Mouse (Mus musculus) cerebellum, adult (tissue): ENCODE results near the gene Ccdc148.
A peak's percentile ranks its signal among the peaks of the same experiment; 100 is the strongest.

Experiments used
- ATAC-seq: cut with Nextera tagmentation; 2 replicates; pipeline ENCODE4 v1.9.2; 2017; ENCODE audit warnings: mild to moderate bottlenecking, moderate library complexity, mixed read lengths; ENCODE audit not compliant: insufficient number of reproducible peaks, low FRiP score, low TSS enrichment

The Ccdc148 gene

DNA sequence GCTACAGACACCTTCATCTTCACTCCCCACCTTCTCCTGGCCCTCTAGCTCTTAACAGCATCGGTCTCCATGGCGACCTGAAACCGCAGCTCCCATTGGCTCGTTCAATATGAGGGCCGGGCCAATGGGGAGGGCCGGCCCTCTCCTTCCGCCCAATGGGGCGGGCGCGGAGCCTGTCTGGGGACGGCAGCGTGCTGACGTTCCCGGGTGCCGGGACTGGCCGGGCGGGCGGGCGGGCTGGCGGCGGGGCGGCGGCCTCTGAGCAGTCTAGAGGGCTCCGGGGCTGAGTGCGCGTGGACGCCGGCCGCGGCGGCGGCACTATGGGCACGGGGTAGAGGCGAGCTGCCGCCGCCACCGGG, at the start of gene Ccdc148, which contains the start of gene Pkp4:
TSS of gene Ccdc148 (minus strand) at position 79 of the 359 bp plus-strand sequence.
TSS of gene Pkp4 (plus strand) at position 246 of the 359 bp plus-strand sequence.
- peak; percentile 97 for ATAC-seq

GRCm38 (mm10) chr2:59208276-59208675, 47.8 kb upstream of the Ccdc148 start:
- ATAC-seq = no peak

DNA sequence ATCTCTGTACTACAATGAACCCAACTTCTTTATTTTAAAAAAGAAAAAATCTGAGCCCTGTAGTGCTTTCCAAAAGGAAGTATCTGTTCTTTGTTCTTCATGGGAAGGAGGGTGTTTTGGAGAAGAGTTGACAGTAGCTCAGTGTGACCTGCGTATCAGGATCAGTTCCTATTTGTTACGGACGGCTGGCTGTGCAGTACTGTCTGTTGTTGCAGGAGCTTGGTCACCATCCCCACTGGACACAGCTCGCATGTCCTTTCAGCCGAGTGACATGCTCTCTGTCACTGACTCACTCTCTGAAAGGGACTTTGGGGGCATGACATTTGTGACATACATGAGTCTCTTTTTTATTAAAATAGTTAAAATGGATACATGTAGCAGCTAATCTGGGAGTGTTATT, 47.2 kb upstream of the Ccdc148 start:
- ATAC-seq = peak; percentile 41; the same call in 1 of the 2 replicates

DNA sequence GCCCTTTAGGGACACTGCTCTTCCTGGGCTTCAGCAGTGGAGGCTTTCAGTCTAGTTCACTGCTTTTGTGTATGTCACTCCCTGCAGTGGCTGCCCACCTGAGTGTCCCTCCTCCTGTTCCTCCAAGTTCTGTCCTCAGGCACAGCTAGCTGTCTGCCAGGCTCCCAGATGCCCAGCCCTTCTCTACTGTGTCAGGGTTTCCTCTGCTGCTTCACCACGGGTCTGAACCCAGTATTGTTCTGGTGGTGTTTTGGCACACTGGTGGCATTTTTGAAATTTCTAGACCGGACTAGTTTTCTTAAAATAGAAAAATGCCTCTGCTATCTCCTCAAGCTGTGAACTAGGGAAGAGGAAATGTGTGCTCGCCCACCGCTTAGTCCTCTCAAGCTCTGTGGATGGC, 46.8 kb upstream of the Ccdc148 start:
- peak; percentile 26; the same call in 1 of the 2 replicates for ATAC-seq

GRCm38 (mm10) chr2:59206190-59206589, 45.7 kb upstream of the Ccdc148 start:
- ATAC-seq = no peak

DNA sequence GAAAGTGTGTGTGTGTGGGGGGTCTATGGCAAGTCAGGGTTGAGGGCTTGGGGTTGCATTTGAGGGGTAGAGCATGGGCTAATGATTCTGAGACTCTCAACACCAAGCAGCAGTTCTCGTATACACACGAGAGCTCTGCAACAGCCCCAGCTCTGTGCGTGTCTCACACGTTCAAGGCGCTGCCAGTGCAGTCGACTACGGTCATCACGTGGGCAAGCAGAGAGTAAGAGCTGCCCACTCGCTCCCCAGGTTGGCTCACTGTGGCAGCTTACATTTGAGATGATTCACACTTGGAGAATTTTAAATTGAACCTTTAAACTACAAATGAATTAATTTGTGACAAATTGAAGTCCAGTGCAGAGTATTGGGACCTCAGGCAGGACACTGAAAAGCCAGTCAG, 44.6 kb upstream of the Ccdc148 start:
- ATAC-seq = no peak

DNA sequence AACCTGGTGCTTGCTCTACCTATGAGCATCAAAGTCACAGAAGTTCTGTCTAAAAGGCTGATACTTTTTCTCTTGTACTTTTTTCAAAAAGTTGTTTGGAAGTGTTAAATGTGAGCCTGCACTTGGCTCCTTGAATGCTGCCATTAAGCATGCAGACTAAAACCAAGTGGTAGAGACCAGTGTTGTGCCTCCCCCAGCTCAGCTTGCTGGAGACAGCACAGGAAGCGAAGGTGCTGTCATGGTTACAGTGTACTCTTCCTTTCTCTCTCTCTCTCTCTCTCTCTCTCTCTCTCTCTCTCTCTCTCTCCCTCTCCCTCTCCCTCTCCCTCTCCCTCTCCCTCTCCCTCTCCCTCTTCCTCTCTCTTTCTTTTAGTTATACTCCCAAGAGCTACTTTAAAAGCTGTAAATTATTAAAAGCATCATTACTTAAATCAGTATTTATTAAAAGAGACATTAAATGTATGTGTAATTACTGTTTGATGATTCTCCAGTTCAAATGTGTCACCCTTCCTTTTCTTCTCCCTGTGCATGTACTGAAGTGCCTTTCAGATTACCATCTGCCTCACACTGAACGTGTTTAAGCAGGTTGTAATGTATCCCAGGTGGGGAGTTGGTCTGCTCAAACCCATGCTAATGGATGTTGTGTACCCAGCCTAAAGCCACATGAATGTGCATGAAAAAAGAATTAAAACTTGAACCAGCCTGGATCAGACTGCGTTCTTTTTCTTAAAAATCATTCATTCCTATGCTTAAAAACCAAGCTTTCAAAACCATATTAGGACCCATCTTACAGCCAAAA, 43.3 kb upstream of the Ccdc148 start:
- no peak for ATAC-seq

DNA sequence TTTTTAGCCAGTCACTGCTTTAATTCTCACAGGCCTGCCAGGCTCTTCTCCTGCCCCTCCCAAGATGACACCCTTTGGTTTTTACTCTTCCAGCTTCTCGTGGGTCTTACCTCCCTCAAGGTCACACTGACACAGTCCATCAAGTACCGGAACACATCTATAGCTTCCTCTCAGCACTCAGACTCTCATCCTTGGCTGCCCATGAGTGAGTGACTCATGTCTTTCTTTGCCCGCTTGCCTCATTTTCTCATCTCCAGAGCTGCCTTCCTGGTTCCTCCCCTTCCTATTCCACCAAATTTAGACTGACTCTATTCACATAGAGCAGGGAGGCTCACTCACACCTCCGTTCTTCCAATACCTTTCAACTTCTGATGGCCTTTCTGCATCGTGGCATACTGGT, 42.4 kb upstream of the Ccdc148 start:
- ATAC-seq = 0 out of 2 replicates have a peak, but pooled peaks have one; percentile 28

DNA sequence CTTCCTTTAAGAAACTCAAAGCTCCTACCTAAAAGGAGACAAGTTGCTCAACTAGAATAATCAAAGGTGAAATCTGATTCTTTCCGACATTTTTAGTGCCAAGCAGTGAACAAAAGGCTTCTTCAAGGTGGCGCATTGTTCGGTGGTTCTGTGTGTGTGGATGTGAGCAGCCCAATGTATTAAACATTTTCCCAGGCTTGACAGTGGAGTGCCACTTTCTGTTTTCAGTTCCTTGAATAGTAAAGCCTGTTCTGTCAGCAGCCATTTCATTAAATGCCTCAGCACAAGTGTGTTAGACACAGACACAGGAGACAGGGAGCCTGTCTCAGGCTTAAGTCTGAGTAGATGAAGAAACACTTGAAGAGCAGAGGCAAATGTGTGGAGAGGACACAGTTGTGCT, 40.0 kb upstream of the Ccdc148 start:
- no peak for ATAC-seq

DNA sequence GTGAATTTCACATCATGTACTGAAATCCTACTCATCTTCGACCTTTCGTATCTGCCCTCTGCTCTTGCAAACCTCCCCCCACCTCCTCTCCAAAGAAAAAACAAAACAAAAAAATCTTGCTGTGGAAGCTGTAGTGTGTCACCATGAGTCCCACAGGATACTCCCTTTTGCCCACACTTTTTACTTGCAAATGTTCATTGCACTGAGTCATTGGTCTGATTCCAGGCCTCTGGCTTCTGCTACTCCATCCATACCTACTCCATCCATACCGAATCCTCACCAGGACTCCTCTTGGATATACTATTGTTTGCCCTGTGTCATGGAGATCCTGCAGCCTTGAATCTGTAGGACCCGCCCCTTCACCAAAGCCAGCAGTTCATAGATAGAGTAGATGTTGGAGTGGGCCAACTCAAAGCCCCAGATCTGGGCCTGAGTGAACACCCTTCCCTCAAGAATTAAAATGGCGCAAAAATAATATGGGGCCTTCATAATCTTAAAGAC, 39.0 kb upstream of the Ccdc148 start:
- ATAC-seq = no peak

DNA sequence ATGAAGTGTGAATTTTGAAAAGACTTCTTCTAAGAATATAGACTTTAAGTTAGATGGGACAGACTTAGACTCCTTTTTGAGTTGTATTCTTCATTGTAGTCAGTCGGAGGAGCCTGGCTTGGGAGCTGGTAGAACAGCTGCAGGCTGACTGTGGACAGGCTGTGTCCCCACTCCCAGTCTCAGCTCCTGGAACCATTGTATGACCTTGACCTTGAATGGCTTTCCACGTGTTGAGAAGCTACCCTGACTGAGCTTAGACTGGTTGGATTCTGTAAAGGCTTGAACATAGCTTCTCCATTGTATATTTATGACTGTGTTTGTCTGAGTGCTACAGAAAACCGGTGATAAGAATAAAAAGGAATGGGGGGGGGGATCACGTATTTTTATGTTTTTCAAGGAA, 36.7 kb upstream of the Ccdc148 start:
- ATAC-seq = no peak

GRCm38 (mm10) chr2:59193117-59193516, 32.6 kb upstream of the Ccdc148 start:
- ATAC-seq = no peak

DNA sequence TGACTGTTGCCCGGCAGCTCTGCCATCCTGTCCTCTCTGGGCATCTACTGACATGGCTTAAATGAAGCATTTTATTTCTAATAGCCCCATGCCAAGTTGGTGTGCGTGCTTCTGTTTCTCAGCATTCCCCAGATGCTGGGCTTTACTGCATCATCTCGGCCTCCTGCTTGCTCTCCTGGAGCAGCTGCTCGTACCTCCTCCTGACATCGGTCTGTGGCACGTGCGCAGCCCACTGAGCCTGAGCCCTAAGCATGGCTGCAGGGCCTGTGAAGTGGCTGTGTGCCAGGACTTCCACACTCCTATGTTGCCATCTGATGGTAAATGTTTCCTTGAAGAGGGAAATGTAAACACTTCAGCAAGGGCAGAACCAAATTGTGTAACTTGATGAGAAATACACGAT, 31.0 kb upstream of the Ccdc148 start:
- ATAC-seq = no peak

DNA sequence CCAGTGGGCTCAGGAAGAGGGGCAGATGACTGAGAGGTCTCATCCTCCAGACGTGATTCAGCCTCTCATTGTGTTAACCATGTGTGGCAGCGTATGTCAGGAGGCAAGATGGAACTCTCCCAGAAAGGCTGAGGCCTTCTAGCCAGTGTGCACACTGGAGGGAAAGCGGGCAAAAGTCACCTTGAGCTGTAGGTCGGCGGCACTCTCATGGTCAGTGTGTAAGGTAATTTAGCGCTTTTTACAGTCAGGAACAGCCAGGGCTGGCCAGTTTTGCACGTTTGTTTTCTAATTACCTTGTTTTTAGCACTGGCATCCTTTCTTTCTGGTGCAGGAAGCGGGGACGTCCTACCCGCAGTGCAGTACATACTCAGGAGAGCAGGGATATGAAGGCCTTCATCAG, 29.7 kb upstream of the Ccdc148 start:
- no peak for ATAC-seq

DNA sequence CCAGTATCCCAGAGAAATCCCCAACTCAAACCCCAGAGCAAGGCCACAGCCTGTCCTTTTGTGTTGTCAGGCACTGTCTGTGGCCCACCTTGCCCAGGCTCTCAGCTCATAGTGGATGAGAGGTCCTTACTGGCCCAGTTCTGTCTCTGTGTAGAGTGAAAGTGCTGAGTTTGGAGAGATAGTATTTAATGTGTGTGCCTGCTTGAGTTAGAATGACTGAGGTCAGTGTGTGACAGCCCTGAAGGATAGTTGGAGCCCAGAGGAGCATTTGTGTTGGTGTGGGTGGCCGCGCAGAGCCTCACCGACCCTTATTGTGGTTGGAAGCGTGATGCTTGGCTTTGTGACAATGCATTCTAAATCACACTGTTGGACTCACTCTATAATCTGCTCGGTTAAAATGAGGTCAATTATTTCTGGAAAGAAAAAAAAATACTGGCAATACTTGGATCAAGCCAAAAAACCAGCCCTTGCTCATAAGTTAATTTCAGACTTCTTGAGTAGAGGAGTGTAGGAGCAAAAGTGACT, 29.2 kb upstream of the Ccdc148 start:
- ATAC-seq = peak; percentile 43; the same call in 1 of the 2 replicates

DNA sequence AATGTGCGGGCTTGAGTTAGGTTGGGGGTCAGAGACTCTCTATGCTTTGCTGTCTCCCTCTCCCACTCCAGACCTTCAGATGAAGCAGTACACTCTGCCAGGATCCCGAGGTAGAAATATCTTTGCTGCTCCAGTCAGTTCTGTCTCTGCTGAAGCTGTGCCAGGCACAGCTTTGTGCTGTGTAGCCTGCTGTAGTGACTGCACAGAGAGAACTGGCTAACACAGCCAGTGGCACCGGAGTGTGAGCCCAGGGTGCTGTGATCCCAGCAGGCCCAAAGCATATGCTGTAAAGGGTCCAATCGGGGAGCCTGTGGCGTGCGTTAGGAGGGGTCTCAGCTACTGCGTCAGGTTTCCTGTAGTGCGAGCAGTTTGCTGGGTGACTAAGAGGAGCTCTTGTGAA, 27.8 kb upstream of the Ccdc148 start:
- peak; percentile 59 for ATAC-seq

DNA sequence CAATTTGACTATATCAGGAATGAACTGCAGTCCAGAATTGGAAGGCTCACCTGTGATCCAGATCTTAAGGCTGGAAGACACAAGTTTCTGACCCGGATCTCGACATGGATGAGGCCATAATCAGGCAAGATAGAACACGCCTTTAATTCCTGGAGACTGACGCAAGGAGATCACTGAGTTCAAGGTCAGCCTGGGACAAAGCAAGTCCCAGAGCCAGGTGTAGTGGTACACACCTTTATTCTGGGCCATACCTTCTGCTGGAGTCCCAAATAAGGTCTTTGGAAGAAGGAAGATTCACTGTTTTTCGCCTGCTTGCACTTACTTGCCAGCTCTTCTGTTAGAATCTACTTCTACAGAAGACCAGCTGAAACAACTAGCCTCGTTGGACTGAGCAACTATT, 26.5 kb upstream of the Ccdc148 start:
- ATAC-seq = no peak

DNA sequence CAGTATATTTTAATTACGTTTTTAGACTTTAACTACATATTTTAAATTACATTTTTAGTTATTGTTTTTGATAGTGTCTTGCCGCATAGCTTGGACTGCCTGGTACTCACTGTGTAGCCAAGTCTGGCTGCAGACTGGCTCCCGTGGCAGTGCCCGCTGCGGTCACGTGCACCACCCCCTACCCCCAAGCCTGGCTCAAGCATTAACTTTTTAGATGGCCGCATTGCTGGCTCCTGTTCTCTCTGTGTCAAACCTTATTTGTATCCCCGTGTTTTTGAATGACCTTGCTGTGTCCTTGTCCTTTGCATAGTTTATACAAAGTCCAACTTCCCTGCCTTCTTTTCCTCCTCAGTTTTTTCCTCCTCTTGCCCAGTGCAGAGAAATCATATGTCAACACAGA, 25.6 kb upstream of the Ccdc148 start:
- ATAC-seq = no peak

- no peak for ATAC-seq
Measured at GRCm38 (mm10) chr2:59184107-59185064, 23.9 kb upstream of the Ccdc148 start.

- no peak for ATAC-seq
Measured at GRCm38 (mm10) chr2:59183541-59183940, 23.1 kb upstream of the Ccdc148 start.
